Mouse (Mus musculus): ENCODE results near the gene Zdhhc5. TPM values are rescaled to one million over a fixed set of nuclear protein-coding genes. Genes with fewer than 3 reads are reported as not detected.

Zdhhc5 gene
- polyA plus RNA-seq, 1 experiment from 2014 or later, result 30.6 TPM

GRCm38 (mm10) chr2:84707523-84707922 lies 7.5 kb downstream of the Zdhhc5 start:
- no peak overlapping the region for H3K27ac ChIP-seq (ENCODE audit: low read length)
- no peaks in the 10 kb centered on the region for H3K9me3 ChIP-seq (ENCODE audit: low read length)
- H3K27me3 ChIP-seq (ENCODE audit: insufficient read depth, low read length), result no peaks in the 10 kb centered on the region
- 59% methylated on average over 1 of the region's 1 CpGs for WGBS
- no peak overlapping the region for H3K4me2 ChIP-seq (replicated peaks; ENCODE audit: low read depth, low read length)
- ATAC-seq (ENCODE audit: low FRiP score, low TSS enrichment), result no peak
- H3K36me3 ChIP-seq (ENCODE audit: insufficient read depth, low read length), result peaks cover 24% of the 10 kb centered on the region; the same call in 1 of the 2 replicates
- H3K4me1 ChIP-seq (ENCODE audit: insufficient read depth, low read length), result peaks cover 18% of the 10 kb centered on the region
- no peak overlapping the region for H3K9ac ChIP-seq (replicated peaks; ENCODE audit: low read length)
- H3K4me3 ChIP-seq (ENCODE audit: low read length), result no peak overlapping the region

GRCm38 (mm10) chr2:84705295-84705694 lies 9.7 kb downstream of the Zdhhc5 start:
- ATAC-seq (ENCODE audit: low FRiP score, low TSS enrichment), result no peak
- Histone ChIP-seq H3K27ac (ENCODE audit: low read length) (no peak overlapping the region), H3K9me3 (ENCODE audit: low read length) (no peaks in the 10 kb centered on the region)

GRCm38 (mm10) chr2:84704329-84704728 lies 10.7 kb downstream of the Zdhhc5 start:
- H3K9ac ChIP-seq (replicated peaks; ENCODE audit: low read length), result no peak overlapping the region
- ATAC-seq (ENCODE audit: low FRiP score, low TSS enrichment), result 0 out of 2 replicates have a peak, but pooled peaks have one; percentile 69
- peaks cover 18% of the 10 kb centered on the region for H3K4me1 ChIP-seq (ENCODE audit: insufficient read depth, low read length)
- H3K36me3 ChIP-seq (ENCODE audit: insufficient read depth, low read length), result peaks cover 22% of the 10 kb centered on the region; the same call in 1 of the 2 replicates
- H3K4me3 ChIP-seq (ENCODE audit: low read length), result no peak overlapping the region
- H3K4me2 ChIP-seq (replicated peaks; ENCODE audit: low read depth, low read length), result no peak overlapping the region
- peak overlapping the region; percentile 40; the same call in 1 of the 2 replicates for H3K27ac ChIP-seq (ENCODE audit: low read length)
- H3K27me3 ChIP-seq (ENCODE audit: insufficient read depth, low read length), result no peaks in the 10 kb centered on the region
- 51% methylated on average over 5 of the region's 5 CpGs for WGBS
- H3K9me3 ChIP-seq (ENCODE audit: low read length), result no peaks in the 10 kb centered on the region

More at GRCm38 (mm10) chr2:84705295-84705694, 9.7 kb downstream of the Zdhhc5 start:
- H3K9ac ChIP-seq (replicated peaks; ENCODE audit: low read length), result no peak overlapping the region
- peaks cover 26% of the 10 kb centered on the region; the same call in 1 of the 2 replicates for H3K36me3 ChIP-seq (ENCODE audit: insufficient read depth, low read length)
- H3K27me3 ChIP-seq (ENCODE audit: insufficient read depth, low read length), result no peaks in the 10 kb centered on the region
- peaks cover 18% of the 10 kb centered on the region for H3K4me1 ChIP-seq (ENCODE audit: insufficient read depth, low read length)
- H3K4me3 ChIP-seq (ENCODE audit: low read length), result no peak overlapping the region
- no peak overlapping the region for H3K4me2 ChIP-seq (replicated peaks; ENCODE audit: low read depth, low read length)
- WGBS, result 82% methylated on average over 1 of the region's 1 CpGs

- Histone ChIP-seq H3K4me2 (replicated peaks; ENCODE audit: low read depth, low read length) (no peak overlapping the region), H3K9me3 (ENCODE audit: low read length) (no peaks in the 10 kb centered on the region), H3K9ac (replicated peaks; ENCODE audit: low read length) (no peak overlapping the region), H3K27ac (ENCODE audit: low read length) (no peak overlapping the region), H3K4me3 (ENCODE audit: low read length) (no peak overlapping the region), H3K27me3 (ENCODE audit: insufficient read depth, low read length) (no peaks in the 10 kb centered on the region), H3K4me1 (ENCODE audit: insufficient read depth, low read length) (peaks cover 16% of the 10 kb centered on the region), H3K36me3 (ENCODE audit: insufficient read depth, low read length) (peaks cover 25% of the 10 kb centered on the region)
- no peak for ATAC-seq (ENCODE audit: low FRiP score, low TSS enrichment)
- WGBS, result 94% methylated on average over 1 of the region's 1 CpGs
These were observed 11.5 kb downstream of the Zdhhc5 start for GRCm38 (mm10) chr2:84703497-84703896.

- H3K9me3 ChIP-seq (ENCODE audit: low read length), result no peaks in the 10 kb centered on the region
- ATAC-seq (ENCODE audit: low FRiP score, low TSS enrichment), result no peak
- no peak overlapping the region for H3K27ac ChIP-seq (ENCODE audit: low read length)
- H3K27me3 ChIP-seq (ENCODE audit: insufficient read depth, low read length), result no peaks in the 10 kb centered on the region
- H3K9ac ChIP-seq (replicated peaks; ENCODE audit: low read length), result no peak overlapping the region
- H3K36me3 ChIP-seq (ENCODE audit: insufficient read depth, low read length), result peaks cover 55% of the 10 kb centered on the region
- no peak overlapping the region for H3K4me3 ChIP-seq (ENCODE audit: low read length)
- no peaks in the 10 kb centered on the region for H3K4me1 ChIP-seq (ENCODE audit: insufficient read depth, low read length)
- 87% methylated on average over 5 of the region's 5 CpGs for WGBS
- H3K4me2 ChIP-seq (replicated peaks; ENCODE audit: low read depth, low read length), result no peak overlapping the region
These were observed 19.8 kb downstream of the Zdhhc5 start for GRCm38 (mm10) chr2:84695007-84695695.

- Histone ChIP-seq H3K9ac (replicated peaks; ENCODE audit: low read length) (no peak overlapping the region), H3K36me3 (ENCODE audit: insufficient read depth, low read length) (peaks cover 75% of the 10 kb centered on the region), H3K4me2 (replicated peaks; ENCODE audit: low read depth, low read length) (no peak overlapping the region), H3K9me3 (ENCODE audit: low read length) (no peaks in the 10 kb centered on the region), H3K4me1 (ENCODE audit: insufficient read depth, low read length) (no peaks in the 10 kb centered on the region), H3K27ac (ENCODE audit: low read length) (no peak overlapping the region), H3K27me3 (ENCODE audit: insufficient read depth, low read length) (no peaks in the 10 kb centered on the region), H3K4me3 (ENCODE audit: low read length) (no peak overlapping the region)
- 93% methylated on average over 12 of the region's 12 CpGs for WGBS
- ATAC-seq (ENCODE audit: low FRiP score, low TSS enrichment), result no peak
These were observed 24.9 kb downstream of the Zdhhc5 start for GRCm38 (mm10) chr2:84690050-84690449.

GRCm38 (mm10) chr2:84688080-84688844 lies 26.7 kb downstream of the Zdhhc5 start:
- H3K36me3 ChIP-seq (ENCODE audit: insufficient read depth, low read length), result peaks cover 76% of the 10 kb centered on the region
- 80% methylated on average over 2 of the region's 2 CpGs for WGBS

GRCm38 (mm10) chr2:84682605-84683183 lies 32.3 kb downstream of the Zdhhc5 start:
- H3K27me3 ChIP-seq (ENCODE audit: insufficient read depth, low read length), result no peaks in the 10 kb centered on the region
- H3K4me2 ChIP-seq (replicated peaks; ENCODE audit: low read depth, low read length), result no peak overlapping the region
- H3K9ac ChIP-seq (replicated peaks; ENCODE audit: low read length), result no peak overlapping the region
- H3K36me3 ChIP-seq (ENCODE audit: insufficient read depth, low read length), result peaks cover 36% of the 10 kb centered on the region
- 79% methylated on average over 6 of the region's 6 CpGs for WGBS
- H3K4me3 ChIP-seq (ENCODE audit: low read length), result no peak overlapping the region
- no peak for ATAC-seq (ENCODE audit: low FRiP score, low TSS enrichment)
- H3K4me1 ChIP-seq (ENCODE audit: insufficient read depth, low read length), result peaks cover 8% of the 10 kb centered on the region
- no peaks in the 10 kb centered on the region for H3K9me3 ChIP-seq (ENCODE audit: low read length)
- no peak overlapping the region for H3K27ac ChIP-seq (ENCODE audit: low read length)

More at GRCm38 (mm10) chr2:84688080-84688844, 26.7 kb downstream of the Zdhhc5 start:
- no peak overlapping the region for H3K4me3 ChIP-seq (ENCODE audit: low read length)
- no peak overlapping the region for H3K27ac ChIP-seq (ENCODE audit: low read length)
- no peak overlapping the region for H3K4me2 ChIP-seq (replicated peaks; ENCODE audit: low read depth, low read length)
- ATAC-seq (ENCODE audit: low FRiP score, low TSS enrichment), result no peak
- no peaks in the 10 kb centered on the region for H3K27me3 ChIP-seq (ENCODE audit: insufficient read depth, low read length)
- no peaks in the 10 kb centered on the region for H3K4me1 ChIP-seq (ENCODE audit: insufficient read depth, low read length)
- no peak overlapping the region for H3K9ac ChIP-seq (replicated peaks; ENCODE audit: low read length)
- H3K9me3 ChIP-seq (ENCODE audit: low read length), result no peaks in the 10 kb centered on the region

- no peak for ATAC-seq (ENCODE audit: low FRiP score, low TSS enrichment)
- H3K36me3 ChIP-seq (ENCODE audit: insufficient read depth, low read length), result peaks cover 24% of the 10 kb centered on the region
- 17% methylated on average over 8 of the region's 8 CpGs for WGBS
- H3K27ac ChIP-seq (ENCODE audit: low read length), result peak within 1 kb of the TSS; percentile 72
- H3K9me3 ChIP-seq (ENCODE audit: low read length), result no peaks in the 10 kb centered on the region
- peak within 1 kb of the TSS; percentile 92 for H3K9ac ChIP-seq (replicated peaks; ENCODE audit: low read length)
- H3K27me3 ChIP-seq (ENCODE audit: insufficient read depth, low read length), result no peaks in the 10 kb centered on the region
- peak within 1 kb of the TSS; percentile 97 for H3K4me3 ChIP-seq (ENCODE audit: low read length)
- peak within 1 kb of the TSS; percentile 76 for H3K4me2 ChIP-seq (replicated peaks; ENCODE audit: low read depth, low read length)
- H3K4me1 ChIP-seq (ENCODE audit: insufficient read depth, low read length), result peaks cover 21% of the 10 kb centered on the region
These were observed 36.0 kb downstream of the Zdhhc5 start, which contains the start of gene Tmx2 for GRCm38 (mm10) chr2:84679016-84679415. TSS of gene Tmx2 (minus strand) at chr2:84679140.
